Mouse (Mus musculus) small intestine, adult 2 months (tissue): ENCODE data around the gene Ehd2.

Source experiments
- CTCF ChIP-seq: fragments of 200-500 bp; IDR thresholded peaks from 2 replicates; pipeline ENCODE4 v1.5.1; 2012; ENCODE audit warnings: low read depth, mild to moderate bottlenecking, control low read depth, inconsistent platforms, low read length, moderate library complexity, mixed read lengths; ENCODE audit not compliant: insufficient replicate concordance, insufficient read length; ENCODE audit errors: extremely low read depth
- POLR2A ChIP-seq: fragments of 200-500 bp; IDR thresholded peaks from 2 replicates; pipeline ENCODE4 v1.6.1; 2012; ENCODE audit warnings: low read depth, mild to moderate bottlenecking, control low read depth, inconsistent platforms, low read length, moderate library complexity

GRCm38 (mm10) chr7:15918371-15918770, 49.0 kb downstream of the Ehd2 start:
- TF ChIP-seq CTCF (no peak), POLR2A (no peak)
